Mouse (Mus musculus) heart, postnatal 25 days (tissue): Measurements from ENCODE around the gene Dennd1c. TPM values are rescaled to one million over a fixed set of nuclear protein-coding genes. Genes with fewer than 3 reads are reported as not detected.

Experiments used
- DNase-seq: peaks from one replicate; pipeline ENCODE4 v3.0.0; 2022; ENCODE audit warnings: low spot score
- intact Hi-C: fragments of 180-260 bp; cut with DNase I; formaldehyde crosslinking; loops from one replicate; pipeline ENCODE4 v1.15.1; 2025
- total RNA-seq, 2 experiments: library from RNA; stranded (reverse); gene quantifications; 2 replicates each; pipeline ENCODE4 v1.2.3; 2021

Gene Dennd1c
- total RNA-seq = 1 to 10 TPM in 1 of 2 experiments, under 1 TPM in 1; 0.96 to 2.1 TPM

- intact Hi-C loops = no loop called here
- no peak for DNase-seq
These were observed at the start of gene Dennd1c for GRCm38 (mm10) chr17:57078336-57078735. TSS of gene Dennd1c (minus strand) at chr17:57078514.

GRCm38 (mm10) chr17:57125853-57126622 is 47.7 kb upstream of the Dennd1c start:
- intact Hi-C loops = no loop called here
- DNase-seq = no peak

GRCm38 (mm10) chr17:57124792-57125191 is 46.5 kb upstream of the Dennd1c start:
- no peak for DNase-seq
- intact Hi-C loops = no loop called here

DNA sequence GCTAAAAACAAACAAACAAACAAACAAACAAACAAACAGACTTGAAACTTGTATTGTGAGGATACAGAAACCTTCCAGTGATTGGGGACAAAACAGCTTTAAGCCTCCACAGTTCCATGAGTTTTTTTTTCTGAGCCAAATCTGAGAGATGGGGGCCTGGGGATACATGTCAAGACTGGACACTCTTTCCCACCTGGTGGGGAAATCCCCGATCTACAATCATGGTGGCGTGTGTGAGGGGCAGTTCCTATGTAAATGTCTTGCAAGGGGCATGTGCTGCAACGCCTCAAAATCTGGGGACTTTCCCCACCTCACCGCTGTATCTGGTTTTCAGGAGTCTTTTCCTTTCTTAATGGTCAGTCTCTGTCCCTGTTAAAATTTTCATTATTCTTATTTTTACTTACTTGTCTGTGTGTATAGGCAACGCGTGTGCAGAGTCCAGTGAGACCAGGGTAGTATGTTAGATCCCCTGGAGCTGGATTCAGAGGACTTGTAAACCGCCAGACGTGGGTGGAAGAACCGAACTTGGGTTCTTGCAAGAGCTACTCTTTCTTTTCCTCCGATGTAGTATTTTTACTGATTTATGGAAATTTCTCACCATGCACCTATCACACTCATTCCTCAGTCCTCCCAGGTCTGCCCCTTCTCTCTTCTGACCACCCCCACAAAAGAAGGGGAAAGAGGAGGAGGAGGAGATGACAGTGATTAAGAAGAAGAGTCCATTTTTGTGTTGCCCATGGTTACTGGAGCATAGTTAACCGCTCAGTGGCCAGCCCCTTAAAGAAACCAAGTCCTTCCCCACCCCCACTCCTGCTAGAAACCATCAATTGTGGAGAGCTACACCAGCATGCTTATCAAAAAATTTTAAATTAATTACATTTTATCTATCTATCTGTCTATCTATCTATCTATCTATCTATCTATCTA is 45.1 kb upstream of the Dennd1c start:
- intact Hi-C loops = no loop called here
- DNase-seq = no peak

GRCm38 (mm10) chr17:57121856-57122255 is 43.5 kb upstream of the Dennd1c start:
- DNase-seq = no peak
- intact Hi-C loops = no loop called here

DNA sequence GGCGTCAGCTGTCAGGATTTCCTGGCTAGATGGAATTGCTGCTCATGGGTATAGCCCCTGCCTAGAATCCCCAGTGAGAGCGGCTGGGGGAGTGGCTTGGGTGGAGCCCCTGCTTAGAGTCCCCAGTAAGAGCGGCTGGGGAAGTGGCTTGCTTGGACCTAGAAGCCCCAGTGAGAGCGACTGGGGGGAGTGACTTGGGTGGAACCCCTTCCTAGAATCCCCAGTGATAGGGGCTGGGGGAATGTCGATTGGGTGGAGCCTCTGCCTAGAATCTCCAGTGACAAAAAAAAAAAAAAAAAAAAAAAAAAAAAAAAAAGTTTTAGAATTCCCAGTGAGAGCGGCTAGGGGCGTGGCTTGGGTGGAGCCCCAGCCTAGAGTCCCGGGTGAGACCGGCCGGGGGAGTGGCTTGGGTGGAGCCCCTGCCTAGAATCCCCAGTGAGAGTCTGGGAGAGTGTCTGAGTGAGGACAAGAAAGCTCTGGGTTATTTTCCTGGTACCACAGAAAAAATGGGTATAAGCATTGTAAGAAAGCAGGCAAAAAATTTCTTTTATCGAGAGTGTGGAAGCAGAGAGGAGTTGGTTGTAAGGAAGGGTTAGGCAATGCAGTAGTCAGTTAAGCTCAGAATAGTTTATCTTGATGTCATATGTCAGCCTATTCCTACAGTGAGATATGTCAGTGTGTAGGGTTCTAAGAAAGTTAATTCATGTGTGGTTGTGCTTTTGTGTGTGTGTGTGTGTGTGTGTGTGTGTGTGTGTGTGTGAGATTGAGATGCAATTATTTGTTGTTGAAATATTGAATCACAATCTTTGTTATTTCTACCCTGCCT is 40.4 kb upstream of the Dennd1c start:
- intact Hi-C loops = no loop called here
- DNase-seq = no peak

DNA sequence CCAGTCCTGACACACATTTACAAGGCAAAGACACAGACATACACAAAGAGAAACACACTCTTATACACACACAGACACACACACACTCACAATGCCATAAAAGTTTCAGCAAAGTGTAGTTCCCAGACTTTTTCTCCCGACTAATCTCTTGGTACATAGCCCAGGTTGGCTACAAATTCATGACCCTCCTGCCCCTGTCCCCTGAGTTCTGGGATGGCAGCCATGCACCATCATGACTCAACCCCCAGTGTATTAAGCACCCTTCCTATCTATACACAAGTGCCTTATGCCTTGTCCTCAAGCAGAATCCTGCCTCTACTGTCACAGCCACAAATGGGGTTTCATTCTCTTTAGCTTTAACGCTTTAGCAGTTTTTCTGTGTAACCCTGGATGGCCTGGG is 38.5 kb upstream of the Dennd1c start:
- DNase-seq = no peak
- intact Hi-C loops = no loop called here

DNA sequence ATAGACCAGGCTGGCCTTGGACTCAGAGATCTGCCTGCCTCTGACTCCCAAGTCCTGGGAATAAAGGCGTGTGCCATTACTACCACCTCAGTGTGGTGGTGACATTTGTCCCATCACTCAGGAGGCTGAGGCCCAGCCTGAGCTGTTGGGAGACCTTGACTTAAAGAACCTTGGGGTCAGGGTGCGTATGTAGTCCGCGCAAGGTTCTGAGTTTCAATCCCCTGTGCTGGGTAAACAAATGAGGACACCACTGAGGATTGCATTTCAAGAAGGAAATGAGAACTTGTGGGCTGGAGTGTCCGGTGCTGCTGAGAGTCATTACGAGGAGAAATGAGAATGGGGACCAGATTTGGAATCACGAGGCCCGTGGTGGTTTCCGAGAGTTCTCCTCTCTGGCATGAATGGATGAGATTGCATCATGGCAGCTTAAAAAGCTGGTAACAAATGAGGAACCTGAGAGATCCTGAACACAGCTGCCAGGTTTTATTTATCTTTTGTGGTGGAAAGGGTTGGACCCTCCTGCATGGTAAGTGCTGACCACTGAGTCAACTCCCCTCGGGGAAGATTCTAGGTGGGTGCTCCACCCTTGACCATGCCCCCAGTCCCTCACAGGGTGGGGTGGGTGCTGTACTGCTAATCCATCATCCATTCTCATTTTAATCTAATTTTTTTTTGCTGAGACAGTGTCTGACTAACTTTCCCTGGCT is 34.6 kb upstream of the Dennd1c start:
- no peak for DNase-seq
- intact Hi-C loops = no loop called here

DNA sequence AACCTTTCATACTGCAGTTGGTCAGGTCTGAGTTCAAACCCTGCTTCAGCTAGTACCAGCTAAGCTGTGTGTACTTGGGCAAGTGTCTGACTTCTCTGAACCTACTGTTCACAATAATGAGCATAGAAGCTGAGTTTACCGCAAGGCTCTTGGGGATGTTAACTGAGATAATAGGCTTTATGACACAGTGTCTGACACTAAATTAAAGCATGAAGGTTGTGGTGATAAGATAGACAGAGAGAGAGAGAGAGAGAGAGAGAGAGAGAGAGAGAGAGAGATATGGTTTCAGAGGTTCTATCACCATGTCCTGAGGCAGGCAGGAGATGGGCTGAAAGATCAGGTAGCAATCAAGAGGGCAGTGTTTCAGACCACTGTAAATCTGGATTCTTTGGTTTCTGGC is 31.7 kb upstream of the Dennd1c start:
- DNase-seq = no peak
- intact Hi-C loops = no loop called here

DNA sequence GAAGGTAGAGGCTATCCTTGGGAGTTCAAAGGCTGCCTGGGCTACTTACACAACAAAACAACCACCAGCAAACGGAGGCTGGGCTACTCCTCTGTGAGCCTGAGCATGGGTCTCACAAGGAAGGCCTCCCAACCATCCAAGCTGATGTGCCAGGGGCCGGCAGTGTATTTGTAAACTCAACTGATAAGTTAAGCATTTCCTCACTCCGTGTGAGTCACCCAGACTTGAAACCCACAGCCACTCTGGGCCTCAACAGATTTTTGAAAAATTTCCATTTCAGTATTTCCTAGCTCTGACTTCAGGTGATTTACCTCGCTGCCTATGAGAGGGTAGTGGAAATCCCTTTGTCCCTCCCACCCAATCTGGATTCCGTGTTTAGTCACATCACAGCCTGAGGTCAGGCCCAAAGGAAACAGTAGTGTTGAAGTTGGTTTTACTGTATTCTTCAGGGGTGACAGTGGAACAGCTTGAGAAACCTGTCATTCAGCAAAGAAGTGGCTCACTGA is 30.4 kb upstream of the Dennd1c start:
- intact Hi-C loops = no loop called here
- DNase-seq = no peak

DNA sequence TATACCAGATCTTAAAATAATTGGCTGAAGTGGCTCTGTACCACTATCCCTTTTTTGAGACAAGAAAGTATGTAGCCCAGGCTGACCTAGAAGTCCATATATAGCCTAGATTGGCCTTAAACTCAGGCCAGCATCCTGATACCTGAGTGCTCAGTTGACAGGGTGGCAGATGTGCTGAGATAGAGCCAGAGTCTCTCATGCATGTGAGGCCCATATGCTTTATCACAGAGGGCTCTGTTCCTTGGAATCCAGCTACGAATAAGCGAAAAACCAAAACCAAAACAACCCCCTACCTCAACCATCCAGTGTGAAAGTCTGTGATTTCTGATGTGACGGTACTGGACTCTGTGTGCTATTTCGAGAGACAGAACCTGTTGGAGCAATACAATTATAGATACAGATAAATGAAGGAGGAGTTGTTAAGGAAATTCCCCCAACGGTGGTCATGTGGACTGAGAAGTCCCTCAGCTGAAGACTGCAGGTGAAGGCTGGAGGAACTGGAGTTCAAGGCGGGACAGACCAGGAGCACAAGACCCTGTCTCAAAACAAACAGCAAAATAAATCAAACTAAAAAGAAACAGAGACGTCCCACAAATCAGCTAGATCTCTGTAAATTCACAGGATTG is 29.8 kb upstream of the Dennd1c start:
- no peak for DNase-seq
- intact Hi-C loops = no loop called here

DNA sequence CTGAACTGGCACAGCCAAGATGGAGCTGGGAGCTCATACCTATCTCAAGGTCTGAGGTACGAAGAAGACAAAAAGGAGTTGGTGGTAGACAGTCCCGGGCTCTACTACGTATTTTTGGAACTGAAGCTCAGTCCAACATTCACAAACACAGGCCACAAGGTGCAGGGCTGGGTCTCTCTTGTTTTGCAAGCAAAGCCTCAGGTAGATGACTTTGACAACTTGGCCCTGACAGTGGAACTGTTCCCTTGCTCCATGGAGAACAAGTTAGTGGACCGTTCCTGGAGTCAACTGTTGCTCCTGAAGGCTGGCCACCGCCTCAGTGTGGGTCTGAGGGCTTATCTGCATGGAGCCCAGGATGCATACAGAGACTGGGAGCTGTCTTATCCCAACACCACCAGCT is 28.8 kb upstream of the Dennd1c start:
- no peak for DNase-seq
- intact Hi-C loops = no loop called here

DNA sequence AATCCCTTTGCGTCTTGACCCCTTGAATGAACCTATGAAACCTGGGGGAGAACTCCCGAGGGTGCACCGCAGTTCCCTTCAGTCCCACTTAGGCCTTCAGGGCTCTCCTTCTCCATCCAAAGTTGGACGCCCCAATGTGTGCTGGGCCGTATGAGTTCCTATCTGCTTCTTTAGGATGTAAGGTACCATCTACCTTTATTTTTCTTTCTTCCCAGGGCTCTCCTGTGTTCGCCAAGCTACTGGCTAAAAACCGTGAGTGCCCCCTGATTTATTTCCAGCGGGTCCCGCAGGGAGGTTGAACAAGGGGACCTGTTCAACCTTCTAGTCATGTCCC is 27.7 kb upstream of the Dennd1c start:
- no peak for DNase-seq
- intact Hi-C loops = no loop called here

GRCm38 (mm10) chr17:57105181-57106034 is 27.1 kb upstream of the Dennd1c start, which contains the start of gene Tnfsf9:
TSS of gene Tnfsf9 (plus strand) at chr17:57105325.
- intact Hi-C loops = no loop called here
- no peak for DNase-seq

DNA sequence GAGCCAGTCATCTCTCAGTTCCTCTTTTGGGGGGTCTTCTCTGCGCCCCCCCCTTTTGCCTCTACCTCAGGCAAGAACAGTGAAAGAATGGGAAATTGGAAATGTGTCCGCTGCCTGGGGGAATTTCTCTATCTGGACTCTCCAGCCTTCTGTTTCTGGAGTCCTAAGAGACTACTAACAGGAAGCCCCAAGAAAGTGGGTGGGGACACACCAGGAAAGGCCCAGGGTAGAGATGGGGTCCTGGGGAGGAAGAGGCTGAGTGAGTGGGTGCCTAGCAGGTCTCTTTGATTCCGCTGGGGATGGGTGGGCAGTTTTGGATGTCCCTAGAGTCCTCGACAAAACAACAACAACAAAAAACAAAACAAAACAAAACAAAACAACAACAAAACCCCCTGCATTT is 26.2 kb upstream of the Dennd1c start:
- DNase-seq = no peak
- intact Hi-C loops = no loop called here

- DNase-seq = no peak
- intact Hi-C loops = no loop called here
These were observed 24.0 kb upstream of the Dennd1c start for GRCm38 (mm10) chr17:57102276-57102675.

DNA sequence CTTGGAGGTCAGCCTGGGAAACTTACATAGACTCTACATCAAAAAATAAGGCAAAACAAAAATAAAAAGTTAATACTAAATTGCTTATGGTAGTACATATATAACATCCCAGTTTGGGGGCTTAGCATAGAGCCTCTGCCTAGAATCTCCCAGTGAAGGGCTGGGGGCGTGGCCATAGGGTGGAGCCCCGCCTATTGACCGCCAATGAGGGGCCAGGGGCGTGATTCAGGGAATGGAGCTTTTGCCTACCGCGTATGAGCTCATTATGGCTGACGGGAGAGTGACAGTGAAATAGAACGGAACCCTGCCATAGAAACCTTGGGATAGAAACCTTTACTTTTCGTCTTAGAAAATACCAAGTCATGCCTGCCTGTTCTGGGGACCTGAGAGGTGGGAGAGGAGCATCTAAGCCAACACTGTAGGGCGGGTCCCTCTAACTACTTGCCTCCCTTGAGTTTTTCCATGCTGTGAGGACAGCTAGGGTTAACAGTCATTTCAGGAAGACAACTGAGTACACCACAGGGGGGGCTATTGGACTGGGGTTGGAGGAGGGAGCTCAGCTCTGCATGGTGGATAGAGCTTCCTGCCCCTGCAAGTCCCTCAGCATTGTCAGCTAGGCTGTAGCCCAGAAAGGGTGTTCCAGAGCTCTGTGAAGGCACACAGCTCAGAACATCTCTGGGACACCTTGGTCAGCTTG is 21.5 kb upstream of the Dennd1c start:
- DNase-seq = no peak
- intact Hi-C loops = loop anchor here (5.0 kb wide), 2 partner anchors 102 to 178 kb away; partner anchors contain the start of genes Alkbh7 and Vav1
